Comparison of ENCODE assay signal across 9 mouse cellular contexts in genomic region chr6:53545483-53545900, GRCm38 (mm10).
DNase-seq lines count a peak whose midpoint lies in the region; ATAC-seq and TF ChIP-seq lines count a peak whose summit lies in the region.
"Had no signal": no experiment of that assay in that cellular context is flagged by ENCODE, and none has a peak within 500 bp of the region (broad histone marks: within the 10 kb centered on the region; RNA-seq: fewer than 3 reads in every experiment).

No protein-coding gene starts in this region.

- no peaks in the 10 kb centered on the region for H3K27me3 ChIP-seq in lung, embryonic 16.5 days (ENCODE audit: control insufficient read depth, insufficient read depth, low read depth, low read length)
- H3K27me3 ChIP-seq in forebrain, postnatal 0 days (ENCODE audit: insufficient read depth, low read length): no peaks in the 10 kb centered on the region
- peaks cover 50% of the 10 kb centered on the region for H3K27me3 ChIP-seq in midbrain, embryonic 10.5 days (ENCODE audit: low read depth, poor library complexity, severe bottlenecking)

- no peaks in the 10 kb centered on the region for H3K9me3 ChIP-seq in lung, embryonic 16.5 days (ENCODE audit: control insufficient read depth, low read length)
- no peaks in the 10 kb centered on the region for H3K9me3 ChIP-seq in forebrain, postnatal 0 days (ENCODE audit: low read length)
- no peaks in the 10 kb centered on the region for H3K9me3 ChIP-seq in midbrain, embryonic 10.5 days (replicated peaks)

- 0 out of 2 replicates have a peak overlapping the region, but pooled peaks have one; percentile 20 for H3K27ac ChIP-seq in lung, embryonic 16.5 days (ENCODE audit: low read length)
- no peak overlapping the region for H3K27ac ChIP-seq in forebrain, postnatal 0 days (ENCODE audit: low read depth, low read length)
- H3K27ac ChIP-seq in midbrain, embryonic 10.5 days (replicated peaks): peak overlapping the region; percentile 39

- peaks cover 15% of the 10 kb centered on the region for H3K4me1 ChIP-seq in lung, embryonic 16.5 days (replicated peaks; ENCODE audit: control insufficient read depth, insufficient read depth, low read length)
- peaks cover 5% of the 10 kb centered on the region for H3K4me1 ChIP-seq in forebrain, postnatal 0 days (ENCODE audit: insufficient read depth)
- H3K4me1 ChIP-seq in midbrain, embryonic 10.5 days: peaks cover 32% of the 10 kb centered on the region

- H3K4me2 ChIP-seq in lung, embryonic 16.5 days (ENCODE audit: low read depth, low read length): no peak overlapping the region
- H3K4me2 ChIP-seq in forebrain, postnatal 0 days (ENCODE audit: low read depth): no peak overlapping the region
- H3K4me2 ChIP-seq: liver, embryonic 11.5 days had no signal

- no peak for TF ChIP-seq CTCF in forebrain, postnatal 0 days (IDR thresholded peaks at IDR 0.05; ENCODE audit: low read depth)

- H3K36me3 ChIP-seq in lung, embryonic 16.5 days (ENCODE audit: control insufficient read depth, insufficient read depth, low read length): no peaks in the 10 kb centered on the region
- H3K36me3 ChIP-seq in forebrain, postnatal 0 days (ENCODE audit: insufficient read depth): no peaks in the 10 kb centered on the region
- no peaks in the 10 kb centered on the region for H3K36me3 ChIP-seq in midbrain, embryonic 10.5 days

- H3K9ac ChIP-seq in lung, embryonic 16.5 days (ENCODE audit: low read length): no peak overlapping the region
- no peak overlapping the region for H3K9ac ChIP-seq in forebrain, postnatal 0 days

- no peak overlapping the region for H3K4me3 ChIP-seq in lung, embryonic 16.5 days (ENCODE audit: low read length)
- H3K4me3 ChIP-seq in forebrain, postnatal 0 days (ENCODE audit: low read depth, low read length): no peak overlapping the region
- H3K4me3 ChIP-seq in midbrain, embryonic 10.5 days: no peak overlapping the region

- DNase-seq in lung, adult 18-20 months: no peak
- DNase-seq in forebrain, postnatal 0 days: peak; percentile 15
- DNase-seq in midbrain, embryonic 10.5 days (ENCODE audit: low spot score): peak; percentile 51
- DNase-seq in yolk sac, embryonic 10.5 days (ENCODE audit: low spot score): peak; percentile 42
- DNase-seq in ovary, postnatal 10 days (ENCODE audit: low spot score): no peak
- DNase-seq in adrenal gland, postnatal 25 days: no peak
- no peak for DNase-seq in right cerebral cortex, postnatal 4 days

- 17% methylated on average over 2 of the region's 2 CpGs for WGBS in lung, embryonic 16.5 days
- 8% methylated on average over 2 of the region's 2 CpGs for WGBS in forebrain, postnatal 0 days
- WGBS in midbrain, embryonic 10.5 days: 30% methylated on average over 2 of the region's 2 CpGs

- ATAC-seq in lung, embryonic 16.5 days (ENCODE audit: low read depth): no peak
- peak; percentile 36; the same call in 1 of the 2 replicates for ATAC-seq in forebrain, postnatal 0 days

Comparison
In these comparisons a context has a peak if more than half of its experiments do, and no peak if none do; other contexts are left out.
1. DNase-seq: peak in forebrain, postnatal 0 days (single experiment), midbrain, embryonic 10.5 days (single experiment) and yolk sac, embryonic 10.5 days (single experiment); none in lung, adult 18-20 months (0 of 2), ovary, postnatal 10 days (single experiment), adrenal gland, postnatal 25 days (single experiment) and right cerebral cortex, postnatal 4 days (single experiment).